Mouse (Mus musculus): ENCODE measurements around the gene Inpp5b.

DNA sequence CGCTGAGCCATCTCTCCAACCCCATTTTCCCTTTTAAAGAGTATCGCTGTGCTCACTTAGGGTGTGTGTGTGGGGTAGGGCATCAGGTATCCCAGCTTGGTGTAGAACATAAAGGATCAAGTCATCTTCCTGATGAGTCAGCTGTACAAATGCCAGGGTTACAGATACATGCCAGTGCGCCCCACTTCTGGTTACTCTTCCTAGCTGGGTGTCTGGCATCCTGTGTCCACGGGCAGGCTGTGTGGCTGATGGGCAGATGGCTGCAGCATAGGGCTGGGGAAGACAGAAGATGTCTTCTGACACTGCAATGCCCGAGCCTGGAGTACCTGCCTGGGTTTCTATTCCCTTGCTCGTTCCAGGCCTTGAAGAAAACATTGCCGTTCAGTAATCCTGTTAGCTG is 39.7 kb downstream of the Inpp5b start:
- TF ChIP-seq POLR2A (IDR thresholded peaks at IDR 0.05; ENCODE audit: borderline replicate concordance, extremely low read depth, insufficient read depth, insufficient read length, poor library complexity, severe bottlenecking) (no peak), CTCF (IDR thresholded peaks at IDR 0.05; ENCODE audit: borderline replicate concordance, extremely low read depth, insufficient read depth, insufficient read length) (no peak)

Measured in brain, embryonic 14.5 days (tissue).